Mouse (Mus musculus) mature B cell (primary cell): ENCODE measurements around the gene Neurog1.

Experiments
- in situ Hi-C: fragments of 300-500 bp; cut with MboI; formaldehyde crosslinking; loops from 2 replicates; pipeline ENCODE4 v1.14.3; 2019

The Neurog1 gene

GRCm38 (mm10) chr13:56219254-56219653, 32.7 kb downstream of the Neurog1 start:
- in situ Hi-C loops: no loop called here

GRCm38 (mm10) chr13:56216090-56216489, 35.9 kb downstream of the Neurog1 start:
- in situ Hi-C loops: no loop called here

GRCm38 (mm10) chr13:56214633-56215032, 37.3 kb downstream of the Neurog1 start:
- in situ Hi-C loops: no loop called here

- in situ Hi-C loops: no loop called here
Observed at GRCm38 (mm10) chr13:56209067-56209411, 42.9 kb downstream of the Neurog1 start.

GRCm38 (mm10) chr13:56208225-56209066, 43.5 kb downstream of the Neurog1 start:
- in situ Hi-C loops: no loop called here
